ENCODE assay signal across 11 mouse cellular contexts in genomic region chr10:67047712-67048645, GRCm38 (mm10). TPM values are rescaled to one million over a fixed set of nuclear protein-coding genes. Genes with fewer than 3 reads are reported as not detected.
DNase-seq lines count a peak whose midpoint lies in the region; ATAC-seq and TF ChIP-seq lines count a peak whose summit lies in the region.
"Had no signal": no experiment of that assay in that cellular context is flagged by ENCODE, and none has a peak within 500 bp of the region (broad histone marks: within the 10 kb centered on the region; RNA-seq: fewer than 3 reads in every experiment).

No protein-coding gene starts in this region.

- WGBS in hindbrain, postnatal 0 days, result 63% methylated on average over 18 of the region's 18 CpGs
- WGBS in hindbrain, embryonic 12.5 days, result 86% methylated on average over 18 of the region's 18 CpGs
- WGBS in limb, embryonic 10.5 days, result 85% methylated on average over 18 of the region's 18 CpGs
- 82% methylated on average over 18 of the region's 18 CpGs for WGBS in midbrain, embryonic 16.5 days
- 81% methylated on average over 18 of the region's 18 CpGs for WGBS in midbrain, embryonic 15.5 days

- no peak overlapping the region for H3K4me3 ChIP-seq in hindbrain, postnatal 0 days (ENCODE audit: low read length)
- H3K4me3 ChIP-seq in hindbrain, embryonic 12.5 days, result no peak overlapping the region
- H3K4me3 ChIP-seq in brown adipose tissue, adult 24 weeks (ENCODE audit: insufficient read depth, low read depth, low read length), result no peak overlapping the region
- H3K4me3 ChIP-seq in limb, embryonic 10.5 days, result no peak overlapping the region
- H3K4me3 ChIP-seq in midbrain, embryonic 16.5 days (ENCODE audit: low read depth, low read length), result no peak overlapping the region
- no peak overlapping the region for H3K4me3 ChIP-seq in midbrain, embryonic 15.5 days
- H3K4me3 ChIP-seq: heart, embryonic 12.5 days had no signal

- H3K27me3 ChIP-seq in hindbrain, postnatal 0 days (ENCODE audit: insufficient read depth, low read length), result no peaks in the 10 kb centered on the region
- H3K27me3 ChIP-seq in hindbrain, embryonic 12.5 days, result no peaks in the 10 kb centered on the region
- H3K27me3 ChIP-seq in limb, embryonic 10.5 days (ENCODE audit: low read depth, poor library complexity, severe bottlenecking), result no peaks in the 10 kb centered on the region
- H3K27me3 ChIP-seq in midbrain, embryonic 16.5 days (ENCODE audit: control insufficient read depth, insufficient read depth, low read depth, low read length), result no peaks in the 10 kb centered on the region
- H3K27me3 ChIP-seq in midbrain, embryonic 15.5 days (replicated peaks), result no peaks in the 10 kb centered on the region
- H3K27me3 ChIP-seq: heart, embryonic 12.5 days had no signal

- TF ChIP-seq CTCF in hindbrain, postnatal 0 days (IDR thresholded peaks at IDR 0.05; ENCODE audit: low read depth), result no peak

- peaks cover 17% of the 10 kb centered on the region for H3K4me1 ChIP-seq in hindbrain, postnatal 0 days (ENCODE audit: insufficient read depth, low read length)
- peaks cover 22% of the 10 kb centered on the region for H3K4me1 ChIP-seq in hindbrain, embryonic 12.5 days
- H3K4me1 ChIP-seq in brown adipose tissue, adult 24 weeks (ENCODE audit: control insufficient read depth, insufficient read depth, insufficient read length, low read length), result peaks cover 56% of the 10 kb centered on the region
- H3K4me1 ChIP-seq in limb, embryonic 10.5 days, result peaks cover 66% of the 10 kb centered on the region
- peaks cover 17% of the 10 kb centered on the region for H3K4me1 ChIP-seq in midbrain, embryonic 16.5 days (ENCODE audit: control insufficient read depth, insufficient read depth, low read length)
- peaks cover 27% of the 10 kb centered on the region for H3K4me1 ChIP-seq in midbrain, embryonic 15.5 days

- ATAC-seq in hindbrain, postnatal 0 days, result no peak
- ATAC-seq in hindbrain, embryonic 12.5 days (ENCODE audit: low FRiP score), result no peak
- no peak for ATAC-seq in midbrain, embryonic 16.5 days
- ATAC-seq in midbrain, embryonic 15.5 days (replicated peaks), result no peak

- H3K9me3 ChIP-seq in hindbrain, postnatal 0 days (ENCODE audit: low read length), result no peaks in the 10 kb centered on the region
- no peaks in the 10 kb centered on the region for H3K9me3 ChIP-seq in hindbrain, embryonic 12.5 days (replicated peaks)
- H3K9me3 ChIP-seq in limb, embryonic 10.5 days (replicated peaks), result no peaks in the 10 kb centered on the region
- H3K9me3 ChIP-seq in midbrain, embryonic 16.5 days (replicated peaks; ENCODE audit: control insufficient read depth, low read length, poor library complexity, severe bottlenecking), result no peaks in the 10 kb centered on the region
- H3K9me3 ChIP-seq in midbrain, embryonic 15.5 days, result no peaks in the 10 kb centered on the region
- H3K9me3 ChIP-seq: heart, embryonic 12.5 days had no signal

- H3K4me2 ChIP-seq in hindbrain, postnatal 0 days (ENCODE audit: low read depth, low read length), result no peak overlapping the region
- H3K4me2 ChIP-seq in hindbrain, embryonic 12.5 days (replicated peaks), result no peak overlapping the region
- no peak overlapping the region for H3K4me2 ChIP-seq in midbrain, embryonic 16.5 days (ENCODE audit: low read length)
- H3K4me2 ChIP-seq in midbrain, embryonic 15.5 days, result no peak overlapping the region
- H3K4me2 ChIP-seq: heart, embryonic 12.5 days had no signal

- no peak for DNase-seq in hindbrain, postnatal 0 days (ENCODE audit: low spot score)
- DNase-seq in ES-CJ7 (ENCODE audit: low read depth, low spot score), result peak; percentile 71
- no peak for DNase-seq in limb, embryonic 10.5 days (ENCODE audit: low spot score)
- no peak for DNase-seq in urinary bladder, postnatal 10 days (ENCODE audit: low spot score)
- DNase-seq: kidney, adult 9 months; left cerebral cortex, postnatal 4 days had no signal

- peak overlapping the region; percentile 32; the same call in 1 of the 2 replicates for H3K27ac ChIP-seq in hindbrain, postnatal 0 days
- H3K27ac ChIP-seq in hindbrain, embryonic 12.5 days, result no peak overlapping the region
- peak overlapping the region; percentile 45; the same call in 1 of the 2 replicates for H3K27ac ChIP-seq in brown adipose tissue, adult 24 weeks (replicated peaks; ENCODE audit: low read depth, low read length)
- peak overlapping the region; percentile 26 for H3K27ac ChIP-seq in limb, embryonic 10.5 days
- no peak overlapping the region for H3K27ac ChIP-seq in midbrain, embryonic 16.5 days (ENCODE audit: low read length)
- H3K27ac ChIP-seq in midbrain, embryonic 15.5 days, result no peak overlapping the region

- H3K36me3 ChIP-seq in hindbrain, postnatal 0 days (ENCODE audit: insufficient read depth, low read length), result no peaks in the 10 kb centered on the region
- no peaks in the 10 kb centered on the region for H3K36me3 ChIP-seq in hindbrain, embryonic 12.5 days
- 0 out of 2 replicates have a peak, but pooled peaks cover 6% of the 10 kb centered on the region for H3K36me3 ChIP-seq in limb, embryonic 10.5 days
- no peaks in the 10 kb centered on the region for H3K36me3 ChIP-seq in midbrain, embryonic 16.5 days (ENCODE audit: control insufficient read depth, insufficient read depth, low read length)
- no peaks in the 10 kb centered on the region for H3K36me3 ChIP-seq in midbrain, embryonic 15.5 days (replicated peaks)
- H3K36me3 ChIP-seq: heart, embryonic 12.5 days had no signal

- no peak overlapping the region for H3K9ac ChIP-seq in hindbrain, postnatal 0 days (replicated peaks; ENCODE audit: low read length)
- no peak overlapping the region for H3K9ac ChIP-seq in hindbrain, embryonic 12.5 days
- H3K9ac ChIP-seq in midbrain, embryonic 16.5 days (ENCODE audit: low read depth, low read length), result no peak overlapping the region
- H3K9ac ChIP-seq in midbrain, embryonic 15.5 days, result no peak overlapping the region
- H3K9ac ChIP-seq: heart, embryonic 12.5 days had no signal

RNA-seq across cellular contexts. Expression of gene Jmjd1c, which starts 47.9 kb away (rescaled TPM):
- total RNA-seq in hindbrain, postnatal 0 days (2014; rRNA removed), result 53.7 and 54.1 TPM in 2 replicates
- polyA plus RNA-seq in hindbrain, postnatal 0 days (2015; fragmentation: Nextera tagmentation; extraction: Ambion mirVana), result 45.4 and 45.6 TPM in 2 replicates
- 60.1 and 65.1 TPM in 2 replicates for polyA plus RNA-seq in hindbrain, embryonic 12.5 days (2016; fragmentation: Nextera tagmentation; extraction: Ambion mirVana)
- polyA plus RNA-seq in brown adipose tissue, adult 24 weeks (2012; ENCODE audit: insufficient read depth, insufficient read length, missing spikeins), result 8.4 and 12.7 TPM in 2 replicates
- 27.6 and 31.6 TPM in 2 replicates for polyA plus RNA-seq in limb, embryonic 10.5 days (2016; fragmentation: Nextera tagmentation; extraction: Ambion mirVana)
- polyA plus RNA-seq in midbrain, embryonic 16.5 days (2015; fragmentation: Nextera tagmentation; extraction: Ambion mirVana), result 41.7 and 42.3 TPM in 2 replicates
- 52.0 and 53.8 TPM in 2 replicates for polyA plus RNA-seq in midbrain, embryonic 15.5 days (2015; fragmentation: Nextera tagmentation; extraction: Ambion mirVana)

RNA-seq across cellular contexts. Expression of gene Reep3, which starts 48.8 kb away (rescaled TPM):
- 33.9 and 35.5 TPM in 2 replicates for total RNA-seq in hindbrain, postnatal 0 days (2014; rRNA removed)
- 36.2 and 37.5 TPM in 2 replicates for polyA plus RNA-seq in hindbrain, postnatal 0 days (2015; fragmentation: Nextera tagmentation; extraction: Ambion mirVana)
- polyA plus RNA-seq in hindbrain, embryonic 12.5 days (2016; fragmentation: Nextera tagmentation; extraction: Ambion mirVana), result 53.3 and 54.0 TPM in 2 replicates
- polyA plus RNA-seq in brown adipose tissue, adult 24 weeks (2012; ENCODE audit: insufficient read depth, insufficient read length, missing spikeins), result 32.0 and 42.6 TPM in 2 replicates
- polyA plus RNA-seq in limb, embryonic 10.5 days (2016; fragmentation: Nextera tagmentation; extraction: Ambion mirVana), result 17.8 and 22.2 TPM in 2 replicates
- 28.2 and 28.6 TPM in 2 replicates for polyA plus RNA-seq in midbrain, embryonic 16.5 days (2015; fragmentation: Nextera tagmentation; extraction: Ambion mirVana)
- polyA plus RNA-seq in midbrain, embryonic 15.5 days (2015; fragmentation: Nextera tagmentation; extraction: Ambion mirVana), result 28.3 and 29.2 TPM in 2 replicates

Comparison
In these comparisons a context has a peak if more than half of its experiments do, and no peak if none do; other contexts are left out.
1. H3K27ac ChIP-seq: peak in hindbrain, postnatal 0 days (single experiment), brown adipose tissue, adult 24 weeks (single experiment) and limb, embryonic 10.5 days (single experiment); none in hindbrain, embryonic 12.5 days (single experiment), midbrain, embryonic 16.5 days (single experiment) and midbrain, embryonic 15.5 days (single experiment).